Mouse (Mus musculus) cerebellum, adult 18-20 months (tissue): ENCODE measurements at regions not wholly inside any gene's neighbourhood (a gene's known extent, or its start where the extent isn't known, plus 50 kb on each side); places are given as distances from the start of the nearest gene placed in this dataset.

ENCODE experiments used
- DNase-seq, 2 experiments: peaks; one replicate each; pipeline ENCODE4 v3.0.0; 2021

GRCm38 (mm10) chr12:93549900-93550299, 1700.9 kb upstream of the Sel1l start:
- no peak for DNase-seq

- DNase-seq = no peak
Observed at GRCm38 (mm10) chr12:93523465-93523864, 1674.5 kb upstream of the Sel1l start.

- DNase-seq = no peak
Observed at GRCm38 (mm10) chr12:93486381-93486780, 1637.4 kb upstream of the Sel1l start.

- no peak for DNase-seq
Observed at GRCm38 (mm10) chr12:93462106-93462505, 1613.1 kb upstream of the Sel1l start.

GRCm38 (mm10) chr12:93449436-93449835, 1600.5 kb upstream of the Sel1l start:
- DNase-seq = no peak

GRCm38 (mm10) chr12:93429218-93429617, 1580.3 kb upstream of the Sel1l start:
- DNase-seq = no peak

GRCm38 (mm10) chr12:93427988-93428387, 1579.0 kb upstream of the Sel1l start:
- DNase-seq = no peak

GRCm38 (mm10) chr12:93416381-93416780, 1567.4 kb upstream of the Sel1l start:
- DNase-seq = no peak

GRCm38 (mm10) chr12:93415791-93416190, 1566.8 kb upstream of the Sel1l start:
- no peak for DNase-seq

- no peak for DNase-seq
Observed at GRCm38 (mm10) chr12:93385578-93385977, 1536.6 kb upstream of the Sel1l start.

GRCm38 (mm10) chr12:93342933-93343332, 1494.0 kb upstream of the Sel1l start:
- DNase-seq = no peak

GRCm38 (mm10) chr12:93342525-93342924, 1493.6 kb upstream of the Sel1l start:
- no peak for DNase-seq

GRCm38 (mm10) chr12:93335520-93335919, 1486.6 kb upstream of the Sel1l start:
- no peak for DNase-seq

GRCm38 (mm10) chr12:93312214-93312613, 1463.3 kb upstream of the Sel1l start:
- no peak for DNase-seq

- DNase-seq = no peak
Observed at GRCm38 (mm10) chr12:93281816-93282215, 1432.9 kb upstream of the Sel1l start.

GRCm38 (mm10) chr12:93273652-93274051, 1424.7 kb upstream of the Sel1l start:
- DNase-seq = no peak

GRCm38 (mm10) chr12:93230237-93230636, 1381.3 kb upstream of the Sel1l start:
- DNase-seq = no peak

GRCm38 (mm10) chr12:93226826-93227225, 1377.9 kb upstream of the Sel1l start:
- DNase-seq = no peak

GRCm38 (mm10) chr12:93221179-93221922, 1372.4 kb upstream of the Sel1l start:
- DNase-seq = no peak

- DNase-seq = no peak
Observed at GRCm38 (mm10) chr12:93207596-93207995, 1358.6 kb upstream of the Sel1l start.

- DNase-seq = no peak
Observed at GRCm38 (mm10) chr12:93188940-93189339, 1340.0 kb upstream of the Sel1l start.

- DNase-seq = no peak
Observed at GRCm38 (mm10) chr12:93173744-93174143, 1324.8 kb upstream of the Sel1l start.

- no peak for DNase-seq
Observed at GRCm38 (mm10) chr12:93160252-93160651, 1311.3 kb upstream of the Sel1l start.

GRCm38 (mm10) chr12:93152618-93153245, 1303.8 kb upstream of the Sel1l start:
- DNase-seq = peak; percentile 7 to 21

- no peak for DNase-seq
Observed at GRCm38 (mm10) chr12:93151530-93151929, 1302.6 kb upstream of the Sel1l start.
